13 mouse cellular contexts compared by ENCODE assay signal in the genomic region with DNA sequence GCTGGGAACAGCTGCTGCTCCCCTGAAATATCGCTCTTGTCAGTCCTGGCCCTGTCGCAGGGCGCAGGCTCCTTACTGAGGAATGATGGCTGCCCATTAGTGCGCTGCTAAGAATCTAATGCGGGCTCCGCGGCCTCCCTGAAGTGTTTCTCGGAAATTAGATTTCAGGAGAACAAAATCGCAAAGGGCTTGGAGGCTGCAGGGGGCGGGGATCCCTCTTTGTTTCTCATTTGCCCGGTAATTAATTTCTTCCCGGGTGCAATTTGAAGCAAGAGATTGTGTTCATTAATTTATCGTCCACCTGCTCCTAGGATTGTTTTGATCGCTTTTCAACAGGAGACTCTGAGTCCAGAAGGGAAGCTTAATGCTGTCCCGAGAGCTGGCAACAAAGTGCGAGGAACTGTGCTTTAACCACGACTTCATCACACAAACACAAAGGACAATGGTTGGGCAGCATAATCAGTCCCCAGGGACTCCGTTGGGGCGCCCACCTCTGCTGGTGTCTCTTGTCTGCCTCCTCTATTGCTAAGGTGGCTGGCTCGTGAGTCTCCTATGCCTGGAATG.
A peak's percentile ranks its signal among the peaks of the same experiment; 100 is the strongest.
DNase-seq lines count a peak whose midpoint lies in the region; ATAC-seq and TF ChIP-seq lines count a peak whose summit lies in the region.
"Had no signal": no experiment of that assay in that cellular context is flagged by ENCODE, and none has a peak within 500 bp of the region (broad histone marks: within the 10 kb centered on the region; RNA-seq: fewer than 3 reads in every experiment).

No protein-coding gene starts in this region.

- intact Hi-C loops in heart, postnatal 25 days (cut with DNase I) = no loop called here

- no peak for DNase-seq in heart, embryonic 10.5 days (ENCODE audit: low spot score)
- no peak for DNase-seq in heart, postnatal 25 days (ENCODE audit: low spot score)
- peak; percentile 12 to 51 for DNase-seq in urinary bladder, postnatal 4 days (ENCODE audit: low spot score in 2 of 2)
- DNase-seq in urinary bladder, postnatal 25 days (ENCODE audit: low spot score) = no peak
- peak; percentile 85 for DNase-seq in retina, postnatal 1 day
- no peak for DNase-seq in layer of hippocampus, postnatal 14 days (ENCODE audit: low spot score in 2 of 2)
- no peak for DNase-seq in thymus, adult 2 months
- DNase-seq: thymus, postnatal 25 days had no signal

- no peaks in the 10 kb centered on the region for H3K27me3 ChIP-seq in heart, embryonic 10.5 days (ENCODE audit: insufficient read depth, poor library complexity, severe bottlenecking)
- H3K27me3 ChIP-seq in hindbrain, embryonic 15.5 days = no peaks in the 10 kb centered on the region
- H3K27me3 ChIP-seq in thymus, adult 2 months (ENCODE audit: control insufficient read depth, insufficient read depth, low read length) = no peaks in the 10 kb centered on the region
- H3K27me3 ChIP-seq: CH12.LX; limb, embryonic 15.5 days had no signal

- no peak overlapping the region for H3K9ac ChIP-seq in hindbrain, embryonic 15.5 days
- H3K9ac ChIP-seq: limb, embryonic 15.5 days had no signal

- TF ChIP-seq POLR2A in thymus, adult 2 months (IDR thresholded peaks at IDR 0.05; ENCODE audit: control insufficient read depth, extremely low read depth, insufficient read depth, low read length, poor library complexity) = no peak

- WGBS in heart, embryonic 10.5 days = 76% methylated on average over 20 of the region's 20 CpGs
- WGBS in hindbrain, embryonic 15.5 days = 17% methylated on average over 20 of the region's 20 CpGs
- WGBS in thymus, adult 2 months = 92% methylated on average over 20 of the region's 20 CpGs

- TF ChIP-seq CTCF in thymus, adult 2 months (IDR thresholded peaks at IDR 0.05; ENCODE audit: borderline replicate concordance, control insufficient read depth, extremely low read depth, insufficient read depth, low read length, poor library complexity) = no peak

- peak overlapping the region; percentile 37 for H3K4me2 ChIP-seq in hindbrain, embryonic 15.5 days
- H3K4me2 ChIP-seq: limb, embryonic 15.5 days had no signal

- H3K4me1 ChIP-seq in heart, embryonic 10.5 days = peaks cover 63% of the 10 kb centered on the region
- peaks cover 47% of the 10 kb centered on the region for H3K4me1 ChIP-seq in hindbrain, embryonic 15.5 days (replicated peaks)
- no peaks in the 10 kb centered on the region for H3K4me1 ChIP-seq in thymus, adult 2 months (replicated peaks; ENCODE audit: control insufficient read depth, insufficient read depth, low read length)
- H3K4me1 ChIP-seq: limb, embryonic 15.5 days had no signal

- H3K9me3 ChIP-seq in heart, embryonic 10.5 days = no peaks in the 10 kb centered on the region
- no peaks in the 10 kb centered on the region for H3K9me3 ChIP-seq in hindbrain, embryonic 15.5 days
- H3K9me3 ChIP-seq: limb, embryonic 15.5 days had no signal

- peak overlapping the region; percentile 80 for H3K27ac ChIP-seq in heart, embryonic 10.5 days
- H3K27ac ChIP-seq in hindbrain, embryonic 15.5 days (replicated peaks) = peak overlapping the region; percentile 74
- no peak overlapping the region for H3K27ac ChIP-seq in thymus, adult 2 months (ENCODE audit: control insufficient read depth, insufficient read depth, low read length)
- H3K27ac ChIP-seq: limb, embryonic 15.5 days had no signal

- peak; percentile 53; the same call in 1 of the 2 replicates for ATAC-seq in hindbrain, embryonic 15.5 days (ENCODE audit: low FRiP score, low read depth)
- ATAC-seq: activated CD4-positive, CD25-positive, alpha-beta regulatory T cell, adult 4 months; intestine, postnatal 0 days had no signal

- H3K36me3 ChIP-seq in heart, embryonic 10.5 days = no peaks in the 10 kb centered on the region
- H3K36me3 ChIP-seq in hindbrain, embryonic 15.5 days = no peaks in the 10 kb centered on the region
- no peaks in the 10 kb centered on the region for H3K36me3 ChIP-seq in thymus, adult 2 months (ENCODE audit: control insufficient read depth, insufficient read depth, low read length)
- H3K36me3 ChIP-seq: limb, embryonic 15.5 days had no signal

- H3K4me3 ChIP-seq in heart, embryonic 10.5 days = no peak overlapping the region
- H3K4me3 ChIP-seq in hindbrain, embryonic 15.5 days = no peak overlapping the region
- no peak overlapping the region for H3K4me3 ChIP-seq in thymus, adult 2 months (ENCODE audit: control insufficient read depth, insufficient read depth, low read length)
- H3K4me3 ChIP-seq: limb, embryonic 15.5 days had no signal

Comparison
In these comparisons a context has a peak if more than half of its experiments do, and no peak if none do; other contexts are left out.
1. DNase-seq: peak in urinary bladder, postnatal 4 days (2 of 2) and retina, postnatal 1 day (single experiment); none in heart, embryonic 10.5 days (single experiment), heart, postnatal 25 days (single experiment), urinary bladder, postnatal 25 days (single experiment), layer of hippocampus, postnatal 14 days (0 of 2) and thymus, adult 2 months (single experiment).